Mouse (Mus musculus) left cerebral cortex, postnatal 4 days (tissue): ENCODE results near the gene Mtss1l. TPM values are rescaled to one million over a fixed set of nuclear protein-coding genes. Genes with fewer than 3 reads are reported as not detected.
A peak's percentile ranks its signal among the peaks of the same experiment; 100 is the strongest.
"Not testable (repeated sequence)": the region's sequence is repeated elsewhere in the genome, so short reads cannot be mapped to it uniquely, and the experiment has no call there.

Experiments
- DNase-seq: peaks from one replicate; pipeline ENCODE4 v3.0.0-alpha.2; 2022
- intact Hi-C: fragments of 180-260 bp; cut with DNase I; formaldehyde crosslinking; loops from one replicate; pipeline ENCODE4 v1.15.1; 2025
- total RNA-seq, 2 experiments: library from RNA; stranded (reverse); gene quantifications; 2 replicates each; pipeline ENCODE4 v1.2.3; 2021

The Mtss1l gene
- total RNA-seq, 2 experiments from 2014 or later: 315 to 327 TPM

- intact Hi-C loops: no loop called here
- DNase-seq: no peak
Observed at GRCm38 (mm10) chr8:110774047-110774446, 52.8 kb downstream of the Mtss1l start.

GRCm38 (mm10) chr8:110774725-110775124, 53.4 kb downstream of the Mtss1l start:
- no peak for DNase-seq
- intact Hi-C loops: no loop called here

- intact Hi-C loops: no loop called here
- DNase-seq: no peak
Observed at GRCm38 (mm10) chr8:110775316-110775715, 54.0 kb downstream of the Mtss1l start.

GRCm38 (mm10) chr8:110775721-110776120, 54.4 kb downstream of the Mtss1l start:
- intact Hi-C loops: no loop called here
- no peak for DNase-seq

- no peak for DNase-seq
- intact Hi-C loops: no loop called here
Observed at GRCm38 (mm10) chr8:110776335-110776734, 55.1 kb downstream of the Mtss1l start.

GRCm38 (mm10) chr8:110779924-110780718, 58.8 kb downstream of the Mtss1l start:
- intact Hi-C loops: no loop called here
- no peak for DNase-seq

GRCm38 (mm10) chr8:110785366-110785765, 64.1 kb downstream of the Mtss1l start:
- intact Hi-C loops: no loop called here
- no peak for DNase-seq

- intact Hi-C loops, DNase-seq: not testable (repeated sequence)
Observed at GRCm38 (mm10) chr8:110786501-110786900, 65.2 kb downstream of the Mtss1l start.

GRCm38 (mm10) chr8:110786934-110787333, 65.7 kb downstream of the Mtss1l start:
- DNase-seq: no peak
- intact Hi-C loops: no loop called here

- intact Hi-C loops: no loop called here
- no peak for DNase-seq
Observed at GRCm38 (mm10) chr8:110787411-110787954, 66.2 kb downstream of the Mtss1l start.

GRCm38 (mm10) chr8:110788981-110789380, 67.7 kb downstream of the Mtss1l start:
- no peak for DNase-seq
- intact Hi-C loops: no loop called here

GRCm38 (mm10) chr8:110789571-110789970, 68.3 kb downstream of the Mtss1l start:
- intact Hi-C loops: no loop called here
- DNase-seq: peak; percentile 37

GRCm38 (mm10) chr8:110790270-110790669, 69.0 kb downstream of the Mtss1l start:
- intact Hi-C loops: no loop called here
- no peak for DNase-seq

Other genes with a start within 250 kb of the Mtss1l start
- 10 to 100 TPM; 47.3 to 49.0 TPM for gene Vac14, start 102.9 kb upstream of the Mtss1l start, total RNA-seq
- gene Il34, start 84.4 kb downstream of the Mtss1l start, total RNA-seq: 10 to 100 TPM; 13.8 to 14.2 TPM
- 10 to 100 TPM; 46.8 to 47.7 TPM for gene Cog4, start 125.1 kb downstream of the Mtss1l start, total RNA-seq
- gene Sf3b3, start 125.3 kb downstream of the Mtss1l start, total RNA-seq: 10 to 100 TPM; 82.3 to 83.9 TPM
- gene Fuk, start 181.0 kb downstream of the Mtss1l start, total RNA-seq: 1 to 10 TPM; 7.8 to 7.9 TPM
- 10 to 100 TPM; 78.9 to 80.6 TPM for gene St3gal2, start 198.4 kb downstream of the Mtss1l start, total RNA-seq